7 mouse cellular contexts compared by ENCODE assay signal in the genomic region with DNA sequence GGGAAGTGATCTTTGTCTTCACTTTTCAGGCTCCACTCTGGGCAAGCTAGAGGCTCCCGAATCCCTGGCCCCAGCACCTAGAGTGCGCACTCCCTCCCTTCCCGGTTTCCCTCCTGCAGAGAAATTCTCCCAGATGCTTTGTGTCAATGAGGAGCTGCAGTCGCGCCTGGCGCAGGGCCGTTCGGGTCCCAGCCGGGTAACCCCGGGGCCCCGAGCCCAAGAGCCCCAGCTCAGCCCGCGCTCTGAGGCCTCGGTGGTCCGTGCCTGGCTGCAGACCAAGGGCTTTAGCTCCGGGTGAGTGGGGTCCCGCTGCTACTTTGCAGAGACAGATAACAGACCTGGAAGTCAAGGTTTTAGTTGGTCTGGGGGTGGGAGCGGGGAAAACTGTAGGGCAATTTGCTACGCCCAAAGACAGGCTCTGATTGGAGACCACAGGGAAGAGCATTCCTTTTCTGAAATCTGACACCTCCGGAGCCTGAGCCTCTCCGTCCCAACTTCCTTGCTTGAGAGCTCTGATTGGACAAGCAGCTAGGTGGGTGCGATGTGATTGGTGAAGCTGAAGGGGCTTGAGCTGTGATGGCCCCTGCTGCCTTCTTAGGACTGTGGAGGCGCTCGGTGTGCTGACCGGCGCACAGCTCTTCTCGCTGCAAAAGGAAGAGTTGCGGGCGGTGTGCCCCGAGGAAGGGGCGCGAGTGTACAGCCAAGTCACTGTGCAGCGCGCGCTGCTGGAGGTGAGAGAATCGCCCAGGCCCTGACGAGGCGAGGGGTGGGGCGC. TPM values are rescaled to one million over a fixed set of nuclear protein-coding genes. Genes with fewer than 3 reads are reported as not detected.
DNase-seq lines count a peak whose midpoint lies in the region; ATAC-seq and TF ChIP-seq lines count a peak whose summit lies in the region.

No protein-coding gene starts in this region.

- H3K27ac ChIP-seq in intestine, postnatal 0 days (ENCODE audit: low read depth, low read length): peak overlapping the region; percentile 76
- H3K27ac ChIP-seq in limb, embryonic 13.5 days: peak overlapping the region; percentile 96
- peak overlapping the region; percentile 76 for H3K27ac ChIP-seq in midbrain, embryonic 13.5 days
- peak overlapping the region; percentile 90 for H3K27ac ChIP-seq in stomach, postnatal 0 days (replicated peaks)

- DNase-seq in adrenal gland, postnatal 36 days: peak; percentile 83 to 87
- DNase-seq in embryo, embryonic 11.5 days (ENCODE audit: low read depth, low spot score): peak; percentile 81
- DNase-seq in heart, adult 11 months: peak; percentile 99
- peak; percentile 81 for DNase-seq in stomach, postnatal 0 days (ENCODE audit: low spot score)

- no peaks in the 10 kb centered on the region for H3K9me3 ChIP-seq in intestine, postnatal 0 days (ENCODE audit: control insufficient read depth)
- no peaks in the 10 kb centered on the region for H3K9me3 ChIP-seq in limb, embryonic 13.5 days
- no peaks in the 10 kb centered on the region for H3K9me3 ChIP-seq in midbrain, embryonic 13.5 days
- no peaks in the 10 kb centered on the region for H3K9me3 ChIP-seq in stomach, postnatal 0 days (ENCODE audit: control insufficient read depth, low read length)

- H3K27me3 ChIP-seq in intestine, postnatal 0 days (replicated peaks; ENCODE audit: control insufficient read depth, insufficient read depth, low read length): no peaks in the 10 kb centered on the region
- peaks cover 34% of the 10 kb centered on the region for H3K27me3 ChIP-seq in limb, embryonic 13.5 days
- H3K27me3 ChIP-seq in midbrain, embryonic 13.5 days: peaks cover 49% of the 10 kb centered on the region
- H3K27me3 ChIP-seq in stomach, postnatal 0 days (ENCODE audit: control insufficient read depth, insufficient read depth, low read length): no peaks in the 10 kb centered on the region

- peaks cover 21% of the 10 kb centered on the region for H3K36me3 ChIP-seq in intestine, postnatal 0 days (ENCODE audit: control insufficient read depth, insufficient read depth)
- peaks cover 28% of the 10 kb centered on the region for H3K36me3 ChIP-seq in limb, embryonic 13.5 days
- peaks cover 25% of the 10 kb centered on the region for H3K36me3 ChIP-seq in midbrain, embryonic 13.5 days
- H3K36me3 ChIP-seq in stomach, postnatal 0 days (ENCODE audit: control insufficient read depth, insufficient read depth, low read length): peaks cover 20% of the 10 kb centered on the region

- under 1% methylated on average over 39 of the region's 39 CpGs for WGBS in intestine, postnatal 0 days
- under 1% methylated on average over 39 of the region's 39 CpGs for WGBS in limb, embryonic 13.5 days
- under 1% methylated on average over 39 of the region's 39 CpGs for WGBS in midbrain, embryonic 13.5 days
- WGBS in stomach, postnatal 0 days: under 1% methylated on average over 39 of the region's 39 CpGs

- 0 out of 2 replicates have a peak, but pooled peaks have one; percentile 32 for TF ChIP-seq CTCF in intestine, postnatal 0 days (IDR thresholded peaks at IDR 0.05; ENCODE audit: low read depth)
- TF ChIP-seq CTCF in stomach, postnatal 0 days (IDR thresholded peaks at IDR 0.05; ENCODE audit: low read depth): peak; percentile 37; the same call in 1 of the 2 replicates

- no peaks in the 10 kb centered on the region for H3K4me1 ChIP-seq in intestine, postnatal 0 days (replicated peaks; ENCODE audit: control insufficient read depth, insufficient read depth, low read length)
- peaks cover 22% of the 10 kb centered on the region for H3K4me1 ChIP-seq in limb, embryonic 13.5 days
- peaks cover 24% of the 10 kb centered on the region for H3K4me1 ChIP-seq in midbrain, embryonic 13.5 days (replicated peaks)
- H3K4me1 ChIP-seq in stomach, postnatal 0 days (replicated peaks; ENCODE audit: control insufficient read depth, insufficient read depth): no peaks in the 10 kb centered on the region; the same call in 1 of the 2 replicates

- no peak for TF ChIP-seq EP300 in stomach, postnatal 0 days (optimal IDR thresholded peaks at IDR 0.05)

- H3K4me2 ChIP-seq in intestine, postnatal 0 days (replicated peaks; ENCODE audit: low read depth): peak overlapping the region; percentile 81
- H3K4me2 ChIP-seq in limb, embryonic 13.5 days (replicated peaks): peak overlapping the region; percentile 86
- peak overlapping the region; percentile 84 for H3K4me2 ChIP-seq in midbrain, embryonic 13.5 days (replicated peaks)
- peak overlapping the region; percentile 77 for H3K4me2 ChIP-seq in stomach, postnatal 0 days (replicated peaks; ENCODE audit: low read depth)

- peak overlapping the region; percentile 46 for H3K4me3 ChIP-seq in intestine, postnatal 0 days (ENCODE audit: low read depth, low read length)
- H3K4me3 ChIP-seq in limb, embryonic 13.5 days: peak overlapping the region; percentile 54
- peak overlapping the region; percentile 47 for H3K4me3 ChIP-seq in midbrain, embryonic 13.5 days (replicated peaks)
- peak overlapping the region; percentile 44 for H3K4me3 ChIP-seq in stomach, postnatal 0 days (ENCODE audit: low read depth, low read length)

- H3K9ac ChIP-seq in intestine, postnatal 0 days (ENCODE audit: low read depth, low read length): peak overlapping the region; percentile 48
- peak overlapping the region; percentile 71 for H3K9ac ChIP-seq in limb, embryonic 13.5 days
- H3K9ac ChIP-seq in midbrain, embryonic 13.5 days (replicated peaks): peak overlapping the region; percentile 67
- H3K9ac ChIP-seq in stomach, postnatal 0 days (ENCODE audit: low read length): peak overlapping the region; percentile 62

- ATAC-seq in intestine, postnatal 0 days: peak; percentile 85
- ATAC-seq in limb, embryonic 13.5 days (ENCODE audit: low FRiP score, low read depth): peak; percentile 97
- ATAC-seq in midbrain, embryonic 13.5 days: peak; percentile 96
- ATAC-seq in stomach, postnatal 0 days (ENCODE audit: low FRiP score, low TSS enrichment): peak; percentile 91

RNA-seq across cellular contexts. Expression of gene Eps8l1, which starts 17.7 kb away (rescaled TPM):
- total RNA-seq in adrenal gland, postnatal 36 days (2021): 1 to 10 TPM; 2.6 to 9.6 TPM
- 1.1 and 1.7 TPM in 2 replicates for polyA plus RNA-seq in intestine, postnatal 0 days (2015; fragmentation: Nextera tagmentation; extraction: Ambion mirVana)
- polyA plus RNA-seq in limb, embryonic 13.5 days (2015; fragmentation: Nextera tagmentation; extraction: Ambion mirVana): 5.9 and 6.3 TPM in 2 replicates
- 5.5 and 8.2 TPM in 2 replicates for polyA plus RNA-seq in midbrain, embryonic 13.5 days (2015; fragmentation: Nextera tagmentation; extraction: Ambion mirVana)
- 25.2 and 33.3 TPM in 2 replicates for polyA plus RNA-seq in stomach, postnatal 0 days (2015; fragmentation: Nextera tagmentation; extraction: Ambion mirVana)

RNA-seq across cellular contexts. Expression of gene Ppp1r12c, which starts 23.3 kb away (rescaled TPM):
- 100 to 1,000 TPM in 1 of 2 experiments, 10 to 100 TPM in 1; 74.6 to 112 TPM for total RNA-seq in adrenal gland, postnatal 36 days (2021)
- polyA plus RNA-seq in intestine, postnatal 0 days (2015; fragmentation: Nextera tagmentation; extraction: Ambion mirVana): 33.6 and 33.9 TPM in 2 replicates
- 43.8 and 50.2 TPM in 2 replicates for polyA plus RNA-seq in limb, embryonic 13.5 days (2015; fragmentation: Nextera tagmentation; extraction: Ambion mirVana)
- 34.9 and 51.9 TPM in 2 replicates for polyA plus RNA-seq in midbrain, embryonic 13.5 days (2015; fragmentation: Nextera tagmentation; extraction: Ambion mirVana)
- polyA plus RNA-seq in stomach, postnatal 0 days (2015; fragmentation: Nextera tagmentation; extraction: Ambion mirVana): 39.5 and 44.4 TPM in 2 replicates

RNA-seq across cellular contexts. Expression of gene Rdh13, which starts 32.8 kb away (rescaled TPM):
- total RNA-seq in adrenal gland, postnatal 36 days (2021): 10 to 100 TPM; 18.3 to 24.1 TPM
- 11.0 and 11.4 TPM in 2 replicates for polyA plus RNA-seq in intestine, postnatal 0 days (2015; fragmentation: Nextera tagmentation; extraction: Ambion mirVana)
- polyA plus RNA-seq in limb, embryonic 13.5 days (2015; fragmentation: Nextera tagmentation; extraction: Ambion mirVana): 29.2 and 32.1 TPM in 2 replicates
- polyA plus RNA-seq in midbrain, embryonic 13.5 days (2015; fragmentation: Nextera tagmentation; extraction: Ambion mirVana): 37.9 and 41.6 TPM in 2 replicates
- 29.0 and 30.0 TPM in 2 replicates for polyA plus RNA-seq in stomach, postnatal 0 days (2015; fragmentation: Nextera tagmentation; extraction: Ambion mirVana)

RNA-seq across cellular contexts. Expression of gene Tnnt1, which starts 38.0 kb away (rescaled TPM):
- 1 to 10 TPM; 1.0 to 1.8 TPM for total RNA-seq in adrenal gland, postnatal 36 days (2021)
- polyA plus RNA-seq in intestine, postnatal 0 days (2015; fragmentation: Nextera tagmentation; extraction: Ambion mirVana): 20.1 and 24.3 TPM in 2 replicates
- 298 and 309 TPM in 2 replicates for polyA plus RNA-seq in limb, embryonic 13.5 days (2015; fragmentation: Nextera tagmentation; extraction: Ambion mirVana)
- polyA plus RNA-seq in midbrain, embryonic 13.5 days (2015; fragmentation: Nextera tagmentation; extraction: Ambion mirVana): 5.4 and 6.3 TPM in 2 replicates
- polyA plus RNA-seq in stomach, postnatal 0 days (2015; fragmentation: Nextera tagmentation; extraction: Ambion mirVana): 15.5 and 16.5 TPM in 2 replicates

RNA-seq across cellular contexts. Expression of gene Tnni3, which starts 45.8 kb away (rescaled TPM):
- under 1 TPM; 0.56 to 0.76 TPM for total RNA-seq in adrenal gland, postnatal 36 days (2021)
- 1.1 TPM in 2 replicates for polyA plus RNA-seq in intestine, postnatal 0 days (2015; fragmentation: Nextera tagmentation; extraction: Ambion mirVana)
- 4.9 and 5.5 TPM in 2 replicates for polyA plus RNA-seq in limb, embryonic 13.5 days (2015; fragmentation: Nextera tagmentation; extraction: Ambion mirVana)
- polyA plus RNA-seq in midbrain, embryonic 13.5 days (2015; fragmentation: Nextera tagmentation; extraction: Ambion mirVana): 1.4 and 2.3 TPM in 2 replicates
- polyA plus RNA-seq in stomach, postnatal 0 days (2015; fragmentation: Nextera tagmentation; extraction: Ambion mirVana): 24.4 and 30.4 TPM in 2 replicates

Comparison
In these comparisons a context has a peak if more than half of its experiments do, and no peak if none do; other contexts are left out.
1. Peak in every context shown above with its lines: DNase-seq, ATAC-seq, H3K4me3 ChIP-seq and H3K27ac ChIP-seq.